Mouse (Mus musculus): ENCODE measurements around the gene 4932438H23Rik. TPM values are rescaled to one million over a fixed set of nuclear protein-coding genes. Genes with fewer than 3 reads are reported as not detected.
"Not testable (repeated sequence)": the region's sequence is repeated elsewhere in the genome, so short reads cannot be mapped to it uniquely, and the experiment has no call there.

Gene 4932438H23Rik
- polyA plus RNA-seq, 1 experiment from 2014 or later = 0.13 TPM

- H3K27me3 ChIP-seq (ENCODE audit: control insufficient read depth, insufficient read depth, low read depth, low read length) = 0 out of 2 replicates have a peak, but pooled peaks cover 2% of the 10 kb centered on the region
- no peaks in the 10 kb centered on the region for H3K4me1 ChIP-seq (replicated peaks; ENCODE audit: control insufficient read depth, insufficient read depth, low read length)
- no peak overlapping the region for H3K27ac ChIP-seq (ENCODE audit: low read length)
- H3K4me3 ChIP-seq (ENCODE audit: low read length) = no peak overlapping the region
- WGBS = 45% methylated on average over 17 of the region's 17 CpGs
- H3K4me2 ChIP-seq (ENCODE audit: low read depth, low read length) = 0 out of 2 replicates have a peak overlapping the region, but pooled peaks have one; percentile 21
- H3K9ac ChIP-seq (ENCODE audit: low read length) = no peak overlapping the region
- peak; percentile 81 for ATAC-seq (ENCODE audit: low read depth)
- no peaks in the 10 kb centered on the region for H3K9me3 ChIP-seq (ENCODE audit: control insufficient read depth, low read length)
- H3K36me3 ChIP-seq (ENCODE audit: control insufficient read depth, insufficient read depth, low read length) = no peaks in the 10 kb centered on the region
Measured at GRCm38 (mm10) chr16:91085239-91085825, 9.6 kb downstream of the 4932438H23Rik start.

GRCm38 (mm10) chr16:91084307-91085238 is 10.3 kb downstream of the 4932438H23Rik start:
- Histone ChIP-seq H3K4me1 (replicated peaks; ENCODE audit: control insufficient read depth, insufficient read depth, low read length) (no peaks in the 10 kb centered on the region), H3K9me3 (ENCODE audit: control insufficient read depth, low read length) (no peaks in the 10 kb centered on the region), H3K4me3 (ENCODE audit: low read length) (no peak overlapping the region), H3K27me3 (ENCODE audit: control insufficient read depth, insufficient read depth, low read depth, low read length) (0 out of 2 replicates have a peak, but pooled peaks cover 2% of the 10 kb centered on the region), H3K36me3 (ENCODE audit: control insufficient read depth, insufficient read depth, low read length) (no peaks in the 10 kb centered on the region), H3K27ac (ENCODE audit: low read length) (no peak overlapping the region), H3K4me2 (ENCODE audit: low read depth, low read length) (0 out of 2 replicates have a peak overlapping the region, but pooled peaks have one; percentile 21), H3K9ac (ENCODE audit: low read length) (no peak overlapping the region)
- ATAC-seq (ENCODE audit: low read depth) = no peak
- 64% methylated on average over 21 of the region's 21 CpGs for WGBS

- no peak overlapping the region for H3K4me3 ChIP-seq (ENCODE audit: low read length)
- H3K4me1 ChIP-seq (replicated peaks; ENCODE audit: control insufficient read depth, insufficient read depth, low read length) = no peaks in the 10 kb centered on the region
- H3K9me3 ChIP-seq (ENCODE audit: control insufficient read depth, low read length) = peaks cover under 1% of the 10 kb centered on the region; the same call in 1 of the 2 replicates
- no peak overlapping the region for H3K4me2 ChIP-seq (ENCODE audit: low read depth, low read length)
- no peaks in the 10 kb centered on the region for H3K27me3 ChIP-seq (ENCODE audit: control insufficient read depth, insufficient read depth, low read depth, low read length)
- no peak for ATAC-seq (ENCODE audit: low read depth)
- no peak overlapping the region for H3K27ac ChIP-seq (ENCODE audit: low read length)
- no peak overlapping the region for H3K9ac ChIP-seq (ENCODE audit: low read length)
- no peaks in the 10 kb centered on the region for H3K36me3 ChIP-seq (ENCODE audit: control insufficient read depth, insufficient read depth, low read length)
- WGBS = 65% methylated on average over 4 of the region's 4 CpGs
Measured at GRCm38 (mm10) chr16:91083002-91083646, 11.8 kb downstream of the 4932438H23Rik start.

GRCm38 (mm10) chr16:91081508-91081907 is 13.4 kb downstream of the 4932438H23Rik start:
- ATAC-seq (ENCODE audit: low read depth) = no peak
- Histone ChIP-seq H3K27ac (ENCODE audit: low read length) (no peak overlapping the region), H3K4me1 (replicated peaks; ENCODE audit: control insufficient read depth, insufficient read depth, low read length) (no peaks in the 10 kb centered on the region), H3K9me3 (ENCODE audit: control insufficient read depth, low read length) (peaks cover 3% of the 10 kb centered on the region; the same call in 1 of the 2 replicates), H3K4me2 (ENCODE audit: low read depth, low read length) (no peak overlapping the region), H3K27me3 (ENCODE audit: control insufficient read depth, insufficient read depth, low read depth, low read length) (no peaks in the 10 kb centered on the region), H3K4me3 (ENCODE audit: low read length) (no peak overlapping the region), H3K36me3 (ENCODE audit: control insufficient read depth, insufficient read depth, low read length) (no peaks in the 10 kb centered on the region), H3K9ac (ENCODE audit: low read length) (no peak overlapping the region)
- WGBS = 22% methylated on average over 11 of the region's 12 CpGs

- no peak overlapping the region for H3K9ac ChIP-seq (ENCODE audit: low read length)
- no peaks in the 10 kb centered on the region for H3K27me3 ChIP-seq (ENCODE audit: control insufficient read depth, insufficient read depth, low read depth, low read length)
- no peaks in the 10 kb centered on the region for H3K36me3 ChIP-seq (ENCODE audit: control insufficient read depth, insufficient read depth, low read length)
- no peaks in the 10 kb centered on the region for H3K4me1 ChIP-seq (replicated peaks; ENCODE audit: control insufficient read depth, insufficient read depth, low read length)
- H3K9me3 ChIP-seq (ENCODE audit: control insufficient read depth, low read length) = peaks cover 3% of the 10 kb centered on the region; the same call in 1 of the 2 replicates
- no peak overlapping the region for H3K27ac ChIP-seq (ENCODE audit: low read length)
- no peak for ATAC-seq (ENCODE audit: low read depth)
- H3K4me2 ChIP-seq (ENCODE audit: low read depth, low read length) = no peak overlapping the region
- no peak overlapping the region for H3K4me3 ChIP-seq (ENCODE audit: low read length)
- 68% methylated on average over 5 of the region's 5 CpGs for WGBS
Measured at GRCm38 (mm10) chr16:91076180-91076579, 18.7 kb downstream of the 4932438H23Rik start.

GRCm38 (mm10) chr16:91075423-91075822 is 19.5 kb downstream of the 4932438H23Rik start:
- not testable (repeated sequence) for ATAC-seq (ENCODE audit: low read depth); H3K9me3 ChIP-seq (ENCODE audit: control insufficient read depth, low read length)
- 78% methylated on average over 8 of the region's 8 CpGs for WGBS

GRCm38 (mm10) chr16:91073163-91073892 is 21.6 kb downstream of the 4932438H23Rik start:
- Histone ChIP-seq H3K9ac (ENCODE audit: low read length) (no peak overlapping the region), H3K4me3 (ENCODE audit: low read length) (no peak overlapping the region), H3K4me1 (replicated peaks; ENCODE audit: control insufficient read depth, insufficient read depth, low read length) (no peaks in the 10 kb centered on the region; the same call in 1 of the 2 replicates), H3K4me2 (ENCODE audit: low read depth, low read length) (peak overlapping the region; percentile 42), H3K27ac (ENCODE audit: low read length) (no peak overlapping the region), H3K36me3 (ENCODE audit: control insufficient read depth, insufficient read depth, low read length) (no peaks in the 10 kb centered on the region), H3K9me3 (ENCODE audit: control insufficient read depth, low read length) (peaks cover 3% of the 10 kb centered on the region; the same call in 1 of the 2 replicates), H3K27me3 (ENCODE audit: control insufficient read depth, insufficient read depth, low read depth, low read length) (no peaks in the 10 kb centered on the region)
- 28% methylated on average over 24 of the region's 24 CpGs for whole genome bisulfite sequencing
- peak; percentile 98 for ATAC-seq (ENCODE audit: low read depth)

More at GRCm38 (mm10) chr16:91075423-91075822, 19.5 kb downstream of the 4932438H23Rik start:
- not testable (repeated sequence) for H3K4me2 ChIP-seq (ENCODE audit: low read depth, low read length); H3K36me3 ChIP-seq (ENCODE audit: control insufficient read depth, insufficient read depth, low read length); H3K4me3 ChIP-seq (ENCODE audit: low read length); H3K27me3 ChIP-seq (ENCODE audit: control insufficient read depth, insufficient read depth, low read depth, low read length); H3K9ac ChIP-seq (ENCODE audit: low read length); H3K4me1 ChIP-seq (replicated peaks; ENCODE audit: control insufficient read depth, insufficient read depth, low read length); H3K27ac ChIP-seq (ENCODE audit: low read length)

- H3K27ac ChIP-seq (ENCODE audit: low read length) = no peak overlapping the region
- H3K4me3 ChIP-seq (ENCODE audit: low read length) = no peak overlapping the region
- H3K36me3 ChIP-seq (ENCODE audit: control insufficient read depth, insufficient read depth, low read length) = no peaks in the 10 kb centered on the region
- H3K4me1 ChIP-seq (replicated peaks; ENCODE audit: control insufficient read depth, insufficient read depth, low read length) = no peaks in the 10 kb centered on the region; the same call in 1 of the 2 replicates
- 97% methylated on average over 1 of the region's 1 CpGs for WGBS
- no peak overlapping the region for H3K9ac ChIP-seq (ENCODE audit: low read length)
- no peak for ATAC-seq (ENCODE audit: low read depth)
- no peaks in the 10 kb centered on the region for H3K9me3 ChIP-seq (ENCODE audit: control insufficient read depth, low read length)
- H3K4me2 ChIP-seq (ENCODE audit: low read depth, low read length) = no peak overlapping the region
- no peaks in the 10 kb centered on the region for H3K27me3 ChIP-seq (ENCODE audit: control insufficient read depth, insufficient read depth, low read depth, low read length)
Measured at GRCm38 (mm10) chr16:91072256-91072655, 22.7 kb downstream of the 4932438H23Rik start.

All from lung, embryonic 16.5 days (tissue).